ENCODE assay signal across 8 mouse cellular contexts in the genomic region with DNA sequence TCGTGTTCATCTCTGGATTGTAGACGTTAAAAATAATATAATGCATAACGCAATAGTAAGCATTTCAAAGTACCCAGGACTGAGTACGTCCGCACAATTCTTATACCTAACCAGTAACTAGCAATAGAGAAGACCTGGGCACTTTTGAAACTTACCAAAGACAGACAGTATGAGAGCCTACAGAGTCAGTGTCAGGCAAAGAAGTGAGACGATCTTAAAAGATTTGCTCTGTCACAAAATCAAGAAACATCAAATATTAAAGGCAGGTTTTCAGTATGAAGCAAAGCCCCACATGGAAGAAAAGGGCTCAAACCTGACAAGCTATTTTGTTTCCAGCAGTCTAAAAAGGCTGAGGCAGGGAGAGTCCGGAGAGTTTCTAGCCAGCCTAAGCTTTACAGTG. TPM values are rescaled to one million over a fixed set of nuclear protein-coding genes. Genes with fewer than 3 reads are reported as not detected.
DNase-seq lines count a peak whose midpoint lies in the region; ATAC-seq lines count a peak whose summit lies in the region.

No protein-coding gene starts in this region.

- H3K27ac ChIP-seq in forebrain, embryonic 16.5 days (ENCODE audit: low read length): no peak overlapping the region
- H3K27ac ChIP-seq in liver, embryonic 13.5 days: peak overlapping the region; percentile 96

- ATAC-seq in forebrain, embryonic 16.5 days: no peak
- no peak for ATAC-seq in liver, embryonic 13.5 days (ENCODE audit: low read depth)
- no peak for ATAC-seq in activated CD4-positive, CD25-positive, alpha-beta regulatory T cell, adult 4 months

- H3K4me1 ChIP-seq in forebrain, embryonic 16.5 days (replicated peaks; ENCODE audit: control insufficient read depth, insufficient read depth, low read length): peaks cover 22% of the 10 kb centered on the region
- peaks cover 68% of the 10 kb centered on the region for H3K4me1 ChIP-seq in liver, embryonic 13.5 days (replicated peaks)

- H3K9ac ChIP-seq in forebrain, embryonic 16.5 days (replicated peaks; ENCODE audit: low read depth, low read length): no peak overlapping the region
- H3K9ac ChIP-seq in liver, embryonic 13.5 days: peak overlapping the region; percentile 99

- H3K27me3 ChIP-seq in forebrain, embryonic 16.5 days (replicated peaks; ENCODE audit: control insufficient read depth, insufficient read depth, low read length): peaks cover 5% of the 10 kb centered on the region
- H3K27me3 ChIP-seq in liver, embryonic 13.5 days: no peaks in the 10 kb centered on the region

- H3K4me3 ChIP-seq in forebrain, embryonic 16.5 days (replicated peaks; ENCODE audit: low read length): peak overlapping the region; percentile 96
- H3K4me3 ChIP-seq in liver, embryonic 13.5 days (replicated peaks): peak overlapping the region; percentile 100

- no peaks in the 10 kb centered on the region for H3K36me3 ChIP-seq in forebrain, embryonic 16.5 days (ENCODE audit: control insufficient read depth, insufficient read depth)
- peaks cover 1% of the 10 kb centered on the region; the same call in 1 of the 2 replicates for H3K36me3 ChIP-seq in liver, embryonic 13.5 days

- 15% methylated on average over 7 of the region's 7 CpGs for WGBS in forebrain, embryonic 16.5 days
- WGBS in liver, embryonic 13.5 days (ENCODE audit: insufficient replicate concordance): 21% methylated on average over 7 of the region's 7 CpGs

- DNase-seq in heart, adult 11 months: peak; percentile 41
- no peak for DNase-seq in heart, adult 18-20 months
- DNase-seq in 416B (ENCODE audit: low read depth): peak; percentile 20
- DNase-seq in liver, embryonic 13.5 days: no peak
- DNase-seq in adrenal gland, postnatal 4 days (ENCODE audit: low spot score in 2 of 2): no peak
- no peak for DNase-seq in layer of hippocampus, adult 8-10 months (ENCODE audit: low spot score in 2 of 2)

- H3K9me3 ChIP-seq in forebrain, embryonic 16.5 days (ENCODE audit: control insufficient read depth, low read length): no peaks in the 10 kb centered on the region
- H3K9me3 ChIP-seq in liver, embryonic 13.5 days (replicated peaks): no peaks in the 10 kb centered on the region

- peak overlapping the region; percentile 79 for H3K4me2 ChIP-seq in forebrain, embryonic 16.5 days (ENCODE audit: low read length)
- H3K4me2 ChIP-seq in liver, embryonic 13.5 days: peak overlapping the region; percentile 84

RNA-seq across cellular contexts. Expression of gene Frs2, which starts 0.9 kb away (rescaled TPM):
- 10 to 100 TPM; 15.3 to 16.4 TPM for total RNA-seq in heart, adult 18-20 months (2021)
- 20.7 and 22.1 TPM in 2 replicates for polyA plus RNA-seq in forebrain, embryonic 16.5 days (2015; fragmentation: Nextera tagmentation; extraction: Ambion mirVana)
- 8.1 and 11.7 TPM in 2 replicates for polyA plus RNA-seq in liver, embryonic 13.5 days (2015; fragmentation: Nextera tagmentation; extraction: Ambion mirVana)
- polyA plus RNA-seq in activated CD4-positive, CD25-positive, alpha-beta regulatory T cell, adult 4 months (2017; shearing (Covaris generic)): 10 to 100 TPM in 1 of 2 experiments, 1 to 10 TPM in 1; 9.9 to 10.1 TPM
- total RNA-seq in adrenal gland, postnatal 4 days (2021): 10 to 100 TPM; 37.5 to 39.2 TPM
- total RNA-seq in layer of hippocampus, adult 8-10 months (2022): 10 to 100 TPM; 35.8 to 44.1 (median 40.8) TPM

Comparison
In these comparisons a context has a peak if more than half of its experiments do, and no peak if none do; other contexts are left out.
1. DNase-seq: peak in heart, adult 11 months (single experiment) and 416B (single experiment); none in heart, adult 18-20 months (0 of 2), liver, embryonic 13.5 days (single experiment), adrenal gland, postnatal 4 days (0 of 2) and layer of hippocampus, adult 8-10 months (0 of 2).